Mouse (Mus musculus) lung, adult 2 months (tissue): ENCODE data around the gene Snx13.

ENCODE experiments used
- CTCF ChIP-seq: fragments of 200-500 bp; IDR thresholded peaks from 2 replicates; pipeline ENCODE4 v1.5.1; 2011; ENCODE audit warnings: mild to moderate bottlenecking, low read length, control low read depth; ENCODE audit not compliant: insufficient read depth
- POLR2A ChIP-seq: fragments of 200-500 bp; IDR thresholded peaks from 2 replicates; pipeline ENCODE4 v1.6.1; 2011; ENCODE audit warnings: low read depth, mild to moderate bottlenecking, control low read depth, low read length, borderline replicate concordance; ENCODE audit errors: extremely low read depth

DNA sequence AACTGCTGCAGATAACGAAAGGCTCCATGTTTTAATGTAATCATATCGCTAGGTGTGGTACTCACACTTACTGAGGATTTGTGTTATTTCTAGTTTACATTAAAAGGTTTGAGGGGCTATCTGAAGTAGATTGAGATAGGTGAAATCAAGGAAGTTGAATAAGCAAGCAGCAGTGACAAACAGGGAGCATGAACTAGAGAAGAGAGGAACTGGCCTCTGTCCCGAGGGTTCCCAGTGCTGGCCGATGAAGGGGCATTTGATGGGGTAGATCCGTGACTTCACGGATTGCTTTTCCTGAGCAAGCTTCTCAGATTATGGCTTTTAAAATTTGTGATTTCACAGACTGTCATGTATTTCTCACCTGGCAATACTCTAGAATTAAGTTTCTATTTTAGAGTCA is 7.4 kb downstream of the Snx13 start:
- no peak for TF ChIP-seq CTCF
- no peak for TF ChIP-seq POLR2A
